Mouse (Mus musculus) A20 (cell line): Measurements from ENCODE around the gene Alms1.
"Not testable (repeated sequence)": the region's sequence is repeated elsewhere in the genome, so short reads cannot be mapped to it uniquely, and the experiment has no call there.

Experiments used
- DNase-seq: peaks from one replicate; pipeline ENCODE4 v3.0.0-alpha.2; 2011; ENCODE audit warnings: low read depth, low spot score

Gene Alms1

DNA sequence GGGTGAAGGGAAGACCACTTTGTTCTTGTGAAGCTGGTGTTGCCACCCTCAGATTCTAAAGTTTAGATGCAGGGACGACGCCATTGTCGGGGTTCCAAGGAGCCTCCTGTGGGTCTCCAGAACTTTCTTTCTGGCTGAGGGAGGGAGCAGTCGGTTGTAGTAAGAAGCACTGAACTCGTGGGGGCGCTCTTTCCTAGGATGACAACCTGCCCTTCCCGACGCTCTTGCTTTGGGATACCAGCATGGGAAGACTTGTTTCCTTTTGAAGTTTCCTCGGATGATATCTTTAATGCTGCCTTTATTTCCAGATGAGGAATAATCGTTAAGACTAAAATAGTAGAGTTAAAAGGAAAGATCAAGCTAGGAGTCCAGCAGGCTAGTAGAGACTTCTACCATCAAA lies 125.8 kb downstream of the Alms1 start, which contains the start of gene Nat8f7:
Gene Nat8f7, minus strand, starts transcription at position 101 of the 400 bp plus-strand sequence.
- not testable (repeated sequence) for DNase-seq
